Mouse (Mus musculus): ENCODE data around the gene Trappc5.

GRCm38 (mm10) chr8:3721041-3721440 is 44.9 kb downstream of the Trappc5 start:
- no peak for TF ChIP-seq POLR2A (IDR thresholded peaks at IDR 0.05; ENCODE audit: borderline replicate concordance, low read depth, low read length)
- TF ChIP-seq CTCF (IDR thresholded peaks at IDR 0.05; ENCODE audit: low read depth, low read length): no peak
